Mouse (Mus musculus) urinary bladder, postnatal 10 days (tissue): ENCODE data around the gene Macf1.
"Not testable (repeated sequence)": the region's sequence is repeated elsewhere in the genome, so short reads cannot be mapped to it uniquely, and the experiment has no call there.

ENCODE experiments used
- DNase-seq: peaks from one replicate; pipeline ENCODE4 v3.0.0; 2022; ENCODE audit warnings: low spot score

The Macf1 gene

GRCm38 (mm10) chr4:123669696-123670095 is 14.5 kb downstream of the Macf1 start:
- DNase-seq = no peak

GRCm38 (mm10) chr4:123667260-123667867 is 16.8 kb downstream of the Macf1 start:
- DNase-seq = no peak

GRCm38 (mm10) chr4:123666517-123666916 is 17.6 kb downstream of the Macf1 start:
- DNase-seq = no peak

GRCm38 (mm10) chr4:123665681-123666278 is 18.4 kb downstream of the Macf1 start:
- DNase-seq = no peak

GRCm38 (mm10) chr4:123664951-123665661 is 19.1 kb downstream of the Macf1 start:
- no peak for DNase-seq

GRCm38 (mm10) chr4:123664021-123664950 is 19.9 kb downstream of the Macf1 start:
- no peak for DNase-seq

- no peak for DNase-seq
Observed at GRCm38 (mm10) chr4:123663688-123663965, 20.5 kb downstream of the Macf1 start.

GRCm38 (mm10) chr4:123662914-123663687 is 21.1 kb downstream of the Macf1 start:
- DNase-seq = no peak

- no peak for DNase-seq
Observed at GRCm38 (mm10) chr4:123658175-123658574, 26.0 kb downstream of the Macf1 start.

GRCm38 (mm10) chr4:123655245-123655644 is 28.9 kb downstream of the Macf1 start:
- DNase-seq = no peak

- no peak for DNase-seq
Observed at GRCm38 (mm10) chr4:123654566-123654965, 29.6 kb downstream of the Macf1 start.

GRCm38 (mm10) chr4:123653446-123653845 is 30.7 kb downstream of the Macf1 start:
- DNase-seq = not testable (repeated sequence)

- no peak for DNase-seq
Observed at GRCm38 (mm10) chr4:123652130-123652529, 32.0 kb downstream of the Macf1 start.

- no peak for DNase-seq
Observed at GRCm38 (mm10) chr4:123649131-123649530, 35.0 kb downstream of the Macf1 start.

- no peak for DNase-seq
Observed at GRCm38 (mm10) chr4:123647668-123648067, 36.5 kb downstream of the Macf1 start.

- DNase-seq = no peak
Observed at GRCm38 (mm10) chr4:123647109-123647508, 37.1 kb downstream of the Macf1 start.

GRCm38 (mm10) chr4:123645246-123645845 is 38.8 kb downstream of the Macf1 start:
- DNase-seq = no peak

GRCm38 (mm10) chr4:123643561-123643960 is 40.6 kb downstream of the Macf1 start:
- no peak for DNase-seq

- no peak for DNase-seq
Observed at GRCm38 (mm10) chr4:123642877-123643276, 41.3 kb downstream of the Macf1 start.

- DNase-seq = no peak
Observed at GRCm38 (mm10) chr4:123637136-123637535, 47.0 kb downstream of the Macf1 start.

- no peak for DNase-seq
Observed at GRCm38 (mm10) chr4:123635428-123635827, 48.7 kb downstream of the Macf1 start.
